Mouse (Mus musculus): ENCODE data around the gene BC051665. TPM values are rescaled to one million over a fixed set of nuclear protein-coding genes. Genes with fewer than 3 reads are reported as not detected.

The BC051665 gene
- polyA plus RNA-seq, 1 experiment from 2014 or later: not detected

- Histone ChIP-seq H3K4me1 (ENCODE audit: control insufficient read depth, insufficient read depth, low read length) (no peaks in the 10 kb centered on the region; the same call in 1 of the 2 replicates), H3K36me3 (ENCODE audit: control insufficient read depth, insufficient read depth, low read length) (peaks cover 38% of the 10 kb centered on the region), H3K4me2 (ENCODE audit: low read depth, low read length) (no peak overlapping the region), H3K9me3 (ENCODE audit: control insufficient read depth, low read length) (no peaks in the 10 kb centered on the region), H3K27me3 (ENCODE audit: control insufficient read depth, insufficient read depth, low read length) (no peaks in the 10 kb centered on the region), H3K4me3 (ENCODE audit: low read depth, low read length) (no peak overlapping the region), H3K9ac (replicated peaks; ENCODE audit: low read depth, low read length) (no peak overlapping the region), H3K27ac (ENCODE audit: low read depth, low read length) (no peak overlapping the region)
- no peak for ATAC-seq (ENCODE audit: low read depth)
- WGBS: 83% methylated on average over 2 of the region's 2 CpGs
Measured at GRCm38 (mm10) chr13:60748556-60748955, 37.6 kb downstream of the BC051665 start.

DNA sequence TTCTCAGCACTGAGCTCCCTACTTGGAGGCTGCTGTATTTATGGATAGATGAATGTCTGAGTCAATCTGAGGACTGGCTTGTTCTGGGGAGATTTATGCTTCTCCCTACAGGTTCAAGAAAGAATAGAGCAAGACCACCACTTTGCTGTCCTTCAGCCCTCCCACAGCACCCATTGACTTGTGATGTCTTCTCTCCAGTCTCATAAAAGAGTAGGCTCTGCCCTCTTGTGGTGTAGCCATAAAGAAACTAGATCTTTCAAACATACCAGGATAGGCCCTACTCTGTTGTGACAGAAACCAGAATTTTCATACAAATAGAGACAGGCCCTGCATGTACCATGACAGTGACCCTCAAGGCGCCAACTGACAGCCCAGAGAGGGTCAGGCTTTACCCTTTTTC lies 39.0 kb downstream of the BC051665 start:
- WGBS: 96% methylated on average over 1 of the region's 1 CpGs
- Histone ChIP-seq H3K4me3 (ENCODE audit: low read depth, low read length) (no peak overlapping the region), H3K4me1 (ENCODE audit: control insufficient read depth, insufficient read depth, low read length) (peaks cover 3% of the 10 kb centered on the region), H3K9me3 (ENCODE audit: control insufficient read depth, low read length) (no peaks in the 10 kb centered on the region), H3K27ac (ENCODE audit: low read depth, low read length) (no peak overlapping the region), H3K4me2 (ENCODE audit: low read depth, low read length) (no peak overlapping the region), H3K9ac (replicated peaks; ENCODE audit: low read depth, low read length) (no peak overlapping the region), H3K36me3 (ENCODE audit: control insufficient read depth, insufficient read depth, low read length) (peaks cover 25% of the 10 kb centered on the region), H3K27me3 (ENCODE audit: control insufficient read depth, insufficient read depth, low read length) (no peaks in the 10 kb centered on the region)
- ATAC-seq (ENCODE audit: low read depth): no peak

DNA sequence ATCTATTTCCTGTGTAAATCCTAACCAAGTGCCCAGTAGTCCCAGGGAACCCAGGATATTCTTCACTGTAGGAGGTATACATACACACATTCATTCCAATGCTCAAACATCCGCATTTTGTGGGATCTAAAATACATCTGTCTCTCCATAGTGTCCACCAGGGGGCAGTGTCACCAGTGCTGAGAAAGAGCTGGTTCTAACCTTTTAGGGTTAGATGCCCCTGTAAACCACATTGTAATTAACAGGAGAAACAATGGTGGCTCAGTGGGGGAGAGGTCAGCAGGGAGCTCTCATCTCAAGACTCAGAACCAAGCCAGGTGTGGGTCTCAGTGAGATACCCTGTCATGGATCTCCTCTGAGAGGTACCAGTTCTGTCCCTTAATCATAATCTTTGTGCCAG lies 39.9 kb downstream of the BC051665 start:
- no peak overlapping the region for H3K9ac ChIP-seq (replicated peaks; ENCODE audit: low read depth, low read length)
- H3K27ac ChIP-seq (ENCODE audit: low read depth, low read length): no peak overlapping the region
- 49% methylated on average over 1 of the region's 1 CpGs for WGBS
- no peak overlapping the region for H3K4me2 ChIP-seq (ENCODE audit: low read depth, low read length)
- peaks cover 25% of the 10 kb centered on the region for H3K36me3 ChIP-seq (ENCODE audit: control insufficient read depth, insufficient read depth, low read length)
- no peak overlapping the region for H3K4me3 ChIP-seq (ENCODE audit: low read depth, low read length)
- ATAC-seq (ENCODE audit: low read depth): no peak
- H3K9me3 ChIP-seq (ENCODE audit: control insufficient read depth, low read length): no peaks in the 10 kb centered on the region
- peaks cover 3% of the 10 kb centered on the region for H3K4me1 ChIP-seq (ENCODE audit: control insufficient read depth, insufficient read depth, low read length)
- H3K27me3 ChIP-seq (ENCODE audit: control insufficient read depth, insufficient read depth, low read length): no peaks in the 10 kb centered on the region

DNA sequence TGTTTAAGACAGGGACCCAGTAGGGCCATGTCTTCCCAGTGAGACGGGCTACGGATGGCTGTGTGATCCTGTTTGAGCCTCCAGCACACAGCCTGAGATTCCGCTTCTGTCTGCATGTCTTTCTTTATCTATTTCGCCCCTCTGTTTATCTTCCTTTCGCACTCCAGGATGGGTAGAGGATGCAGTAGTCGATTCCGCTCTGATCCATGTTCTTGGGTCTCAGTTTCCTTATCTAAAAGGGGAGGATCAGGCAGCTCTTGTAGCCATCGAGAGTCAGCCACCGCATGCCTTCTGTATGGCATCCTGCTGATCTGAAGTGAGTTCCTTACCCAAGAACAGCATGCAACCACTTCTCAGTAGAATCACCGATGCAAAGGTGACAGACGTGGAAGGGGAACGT lies 40.8 kb downstream of the BC051665 start:
- peaks cover 18% of the 10 kb centered on the region for H3K36me3 ChIP-seq (ENCODE audit: control insufficient read depth, insufficient read depth, low read length)
- WGBS: 96% methylated on average over 12 of the region's 12 CpGs
- H3K4me1 ChIP-seq (ENCODE audit: control insufficient read depth, insufficient read depth, low read length): peaks cover 3% of the 10 kb centered on the region
- no peaks in the 10 kb centered on the region for H3K27me3 ChIP-seq (ENCODE audit: control insufficient read depth, insufficient read depth, low read length)
- H3K4me2 ChIP-seq (ENCODE audit: low read depth, low read length): no peak overlapping the region
- no peaks in the 10 kb centered on the region for H3K9me3 ChIP-seq (ENCODE audit: control insufficient read depth, low read length)
- H3K4me3 ChIP-seq (ENCODE audit: low read depth, low read length): no peak overlapping the region
- no peak overlapping the region for H3K27ac ChIP-seq (ENCODE audit: low read depth, low read length)
- ATAC-seq (ENCODE audit: low read depth): no peak
- no peak overlapping the region for H3K9ac ChIP-seq (replicated peaks; ENCODE audit: low read depth, low read length)

DNA sequence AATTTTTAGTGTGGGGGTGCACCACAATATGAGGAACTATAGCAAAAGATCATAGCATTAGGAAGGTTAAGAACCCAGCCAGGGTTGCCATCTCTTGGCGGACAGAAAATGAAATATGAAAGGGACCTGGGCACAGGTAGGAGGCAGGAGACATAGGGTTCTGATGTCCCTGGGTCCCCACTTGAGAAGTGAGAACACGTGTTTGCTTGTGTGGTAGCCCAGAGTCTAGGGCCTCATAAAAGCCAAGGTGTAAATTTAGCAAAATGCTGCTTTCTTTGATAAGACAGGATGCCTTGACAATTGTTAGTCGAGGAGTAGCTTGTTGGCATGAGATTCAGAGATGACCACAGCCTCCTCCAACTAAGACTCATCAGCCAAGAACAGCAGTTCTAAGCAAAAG lies 41.4 kb downstream of the BC051665 start:
- Histone ChIP-seq H3K4me2 (ENCODE audit: low read depth, low read length) (no peak overlapping the region), H3K4me3 (ENCODE audit: low read depth, low read length) (no peak overlapping the region), H3K4me1 (ENCODE audit: control insufficient read depth, insufficient read depth, low read length) (peaks cover 3% of the 10 kb centered on the region), H3K27me3 (ENCODE audit: control insufficient read depth, insufficient read depth, low read length) (no peaks in the 10 kb centered on the region), H3K27ac (ENCODE audit: low read depth, low read length) (no peak overlapping the region), H3K36me3 (ENCODE audit: control insufficient read depth, insufficient read depth, low read length) (peaks cover 24% of the 10 kb centered on the region), H3K9ac (replicated peaks; ENCODE audit: low read depth, low read length) (no peak overlapping the region), H3K9me3 (ENCODE audit: control insufficient read depth, low read length) (no peaks in the 10 kb centered on the region)
- ATAC-seq (ENCODE audit: low read depth): no peak
- 94% methylated on average over 3 of the region's 3 CpGs for WGBS

- H3K9me3 ChIP-seq (ENCODE audit: control insufficient read depth, low read length): no peaks in the 10 kb centered on the region
- no peak overlapping the region for H3K9ac ChIP-seq (replicated peaks; ENCODE audit: low read depth, low read length)
- no peak overlapping the region for H3K27ac ChIP-seq (ENCODE audit: low read depth, low read length)
- H3K36me3 ChIP-seq (ENCODE audit: control insufficient read depth, insufficient read depth, low read length): peaks cover 20% of the 10 kb centered on the region
- ATAC-seq (ENCODE audit: low read depth): peak; percentile 71
- no peak overlapping the region for H3K4me3 ChIP-seq (ENCODE audit: low read depth, low read length)
- 38% methylated on average over 7 of the region's 7 CpGs for WGBS
- H3K4me1 ChIP-seq (ENCODE audit: control insufficient read depth, insufficient read depth, low read length): peaks cover 3% of the 10 kb centered on the region
- H3K4me2 ChIP-seq (ENCODE audit: low read depth, low read length): no peak overlapping the region
- no peaks in the 10 kb centered on the region for H3K27me3 ChIP-seq (ENCODE audit: control insufficient read depth, insufficient read depth, low read length)
Measured at GRCm38 (mm10) chr13:60744078-60744460, 42.1 kb downstream of the BC051665 start.

- Histone ChIP-seq H3K4me2 (ENCODE audit: low read depth, low read length) (no peak overlapping the region), H3K36me3 (ENCODE audit: control insufficient read depth, insufficient read depth, low read length) (peaks cover 16% of the 10 kb centered on the region), H3K27ac (ENCODE audit: low read depth, low read length) (no peak overlapping the region), H3K4me1 (ENCODE audit: control insufficient read depth, insufficient read depth, low read length) (peaks cover 3% of the 10 kb centered on the region), H3K27me3 (ENCODE audit: control insufficient read depth, insufficient read depth, low read length) (no peaks in the 10 kb centered on the region), H3K4me3 (ENCODE audit: low read depth, low read length) (no peak overlapping the region), H3K9me3 (ENCODE audit: control insufficient read depth, low read length) (no peaks in the 10 kb centered on the region), H3K9ac (replicated peaks; ENCODE audit: low read depth, low read length) (no peak overlapping the region)
- WGBS: 67% methylated on average over 13 of the region's 13 CpGs
- ATAC-seq (ENCODE audit: low read depth): peak; percentile 20; the same call in 1 of the 2 replicates
Measured at GRCm38 (mm10) chr13:60743381-60744077, 42.6 kb downstream of the BC051665 start.

DNA sequence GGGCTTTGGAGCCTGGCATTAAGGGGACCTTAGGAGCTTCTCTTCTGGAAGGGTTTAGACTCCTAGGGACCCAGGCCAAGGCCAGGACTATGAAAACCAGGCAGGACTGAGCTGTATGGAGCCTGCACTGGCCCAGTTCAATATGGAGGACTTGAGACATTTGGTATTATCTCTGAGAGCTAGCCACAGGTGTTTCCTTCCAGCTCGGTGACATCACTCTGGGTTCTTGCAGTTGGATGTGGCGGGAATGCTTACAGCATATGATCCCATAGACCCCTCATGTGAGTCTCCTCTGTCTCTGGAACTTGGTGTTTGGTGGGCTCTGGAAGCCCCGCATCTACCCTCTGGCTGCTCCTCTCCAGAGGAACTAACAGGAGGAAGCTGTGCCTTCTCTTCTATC lies 43.6 kb downstream of the BC051665 start:
- H3K4me1 ChIP-seq (ENCODE audit: control insufficient read depth, insufficient read depth, low read length): peaks cover 3% of the 10 kb centered on the region
- WGBS: 90% methylated on average over 3 of the region's 3 CpGs
- no peak overlapping the region for H3K4me3 ChIP-seq (ENCODE audit: low read depth, low read length)
- H3K27ac ChIP-seq (ENCODE audit: low read depth, low read length): no peak overlapping the region
- H3K9ac ChIP-seq (replicated peaks; ENCODE audit: low read depth, low read length): no peak overlapping the region
- peaks cover 16% of the 10 kb centered on the region for H3K36me3 ChIP-seq (ENCODE audit: control insufficient read depth, insufficient read depth, low read length)
- H3K4me2 ChIP-seq (ENCODE audit: low read depth, low read length): no peak overlapping the region
- no peaks in the 10 kb centered on the region for H3K27me3 ChIP-seq (ENCODE audit: control insufficient read depth, insufficient read depth, low read length)
- no peaks in the 10 kb centered on the region for H3K9me3 ChIP-seq (ENCODE audit: control insufficient read depth, low read length)
- no peak for ATAC-seq (ENCODE audit: low read depth)

GRCm38 (mm10) chr13:60740248-60740647 lies 45.9 kb downstream of the BC051665 start:
- Histone ChIP-seq H3K4me3 (ENCODE audit: low read depth, low read length) (no peak overlapping the region), H3K4me1 (ENCODE audit: control insufficient read depth, insufficient read depth, low read length) (peaks cover 3% of the 10 kb centered on the region), H3K9ac (replicated peaks; ENCODE audit: low read depth, low read length) (no peak overlapping the region), H3K9me3 (ENCODE audit: control insufficient read depth, low read length) (no peaks in the 10 kb centered on the region), H3K27ac (ENCODE audit: low read depth, low read length) (no peak overlapping the region), H3K27me3 (ENCODE audit: control insufficient read depth, insufficient read depth, low read length) (no peaks in the 10 kb centered on the region), H3K4me2 (ENCODE audit: low read depth, low read length) (no peak overlapping the region), H3K36me3 (ENCODE audit: control insufficient read depth, insufficient read depth, low read length) (peaks cover 22% of the 10 kb centered on the region)
- WGBS: 93% methylated on average over 6 of the region's 6 CpGs
- ATAC-seq (ENCODE audit: low read depth): no peak

Data from neural tube, embryonic 14.5 days (tissue).